Mouse (Mus musculus): ENCODE measurements around the gene Ofcc1. TPM values are rescaled to one million over a fixed set of nuclear protein-coding genes. Genes with fewer than 3 reads are reported as not detected.

Ofcc1 gene
- polyA plus RNA-seq, 1 experiment from 2014 or later = not detected

- no peak overlapping the region for H3K4me2 ChIP-seq (ENCODE audit: low read length)
- no peaks in the 10 kb centered on the region for H3K9me3 ChIP-seq (replicated peaks; ENCODE audit: low read length)
- no peaks in the 10 kb centered on the region for H3K36me3 ChIP-seq (ENCODE audit: insufficient read depth, low read length)
- no peak for TF ChIP-seq CTCF (IDR thresholded peaks at IDR 0.05; ENCODE audit: low read depth)
- no peak overlapping the region for H3K9ac ChIP-seq (ENCODE audit: low read depth, low read length)
- no peak overlapping the region for H3K27ac ChIP-seq
- DNase-seq (ENCODE audit: low spot score) (no peak), ATAC-seq (replicated peaks; ENCODE audit: low FRiP score, low read depth) (no peak)
- WGBS = 92% methylated on average over 2 of the region's 2 CpGs
- no peaks in the 10 kb centered on the region for H3K27me3 ChIP-seq (ENCODE audit: insufficient read depth, low read length)
- no peak overlapping the region for H3K4me3 ChIP-seq (replicated peaks; ENCODE audit: low read depth, low read length)
- H3K4me1 ChIP-seq (replicated peaks; ENCODE audit: insufficient read depth, low read length) = 0 out of 2 replicates have a peak, but pooled peaks cover under 1% of the 10 kb centered on the region
These were observed 68.4 kb downstream of the Ofcc1 start for GRCm38 (mm10) chr13:40292891-40293290.

DNA sequence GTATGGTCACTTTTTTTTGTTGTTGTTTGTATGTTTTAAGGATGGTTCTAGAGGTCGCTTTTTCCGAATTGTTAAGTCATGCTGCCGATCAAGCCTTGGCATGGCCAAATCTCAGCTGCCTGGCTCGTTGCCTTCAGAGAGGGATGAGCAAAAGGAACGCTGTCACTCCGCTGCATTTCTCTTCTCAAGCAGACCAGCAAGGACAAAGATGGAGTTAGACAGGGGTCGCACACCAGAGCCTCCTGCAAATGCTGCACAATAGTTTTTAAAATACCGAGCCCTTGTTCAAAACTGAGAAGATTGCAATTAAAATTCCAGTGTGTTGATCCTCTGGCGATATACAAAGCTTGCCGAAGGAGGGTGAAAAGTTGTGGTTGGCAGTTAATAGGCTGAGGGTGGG is 70.4 kb downstream of the Ofcc1 start:
- Histone ChIP-seq H3K27me3 (ENCODE audit: insufficient read depth, low read length) (no peaks in the 10 kb centered on the region), H3K4me1 (replicated peaks; ENCODE audit: insufficient read depth, low read length) (0 out of 2 replicates have a peak, but pooled peaks cover 6% of the 10 kb centered on the region), H3K9ac (ENCODE audit: low read depth, low read length) (no peak overlapping the region), H3K27ac (no peak overlapping the region), H3K4me3 (replicated peaks; ENCODE audit: low read depth, low read length) (no peak overlapping the region), H3K9me3 (replicated peaks; ENCODE audit: low read length) (no peaks in the 10 kb centered on the region), H3K4me2 (ENCODE audit: low read length) (no peak overlapping the region), H3K36me3 (ENCODE audit: insufficient read depth, low read length) (no peaks in the 10 kb centered on the region)
- no peak for TF ChIP-seq CTCF (IDR thresholded peaks at IDR 0.05; ENCODE audit: low read depth)
- no peak for ATAC-seq (replicated peaks; ENCODE audit: low FRiP score, low read depth)
- no peak for DNase-seq (ENCODE audit: low spot score)
- WGBS = 80% methylated on average over 10 of the region's 10 CpGs

DNA sequence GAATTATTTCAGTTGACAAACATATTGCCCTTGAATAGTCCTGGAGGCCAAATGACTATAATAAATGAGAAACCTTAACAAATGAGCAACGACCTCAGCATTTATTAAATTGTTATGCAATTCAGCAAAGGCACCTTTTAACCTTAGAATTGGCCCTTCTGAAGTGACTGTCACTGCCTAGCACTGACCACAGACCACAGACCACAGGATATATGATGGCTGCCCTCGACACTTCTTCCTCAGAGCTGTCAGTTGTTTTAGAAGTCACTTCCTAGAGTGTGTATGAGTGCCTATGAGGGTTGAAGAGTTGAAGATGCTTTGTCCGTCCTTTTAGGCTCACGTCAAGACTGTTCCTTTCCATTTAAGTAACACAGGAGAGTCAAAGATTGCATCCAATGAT is 72.6 kb downstream of the Ofcc1 start:
- no peak overlapping the region for H3K9ac ChIP-seq (ENCODE audit: low read depth, low read length)
- TF ChIP-seq CTCF (IDR thresholded peaks at IDR 0.05; ENCODE audit: low read depth) = no peak
- WGBS = 79% methylated on average over 4 of the region's 4 CpGs
- 0 out of 2 replicates have a peak, but pooled peaks cover 6% of the 10 kb centered on the region for H3K4me1 ChIP-seq (replicated peaks; ENCODE audit: insufficient read depth, low read length)
- no peaks in the 10 kb centered on the region for H3K9me3 ChIP-seq (replicated peaks; ENCODE audit: low read length)
- H3K27me3 ChIP-seq (ENCODE audit: insufficient read depth, low read length) = no peaks in the 10 kb centered on the region
- H3K4me3 ChIP-seq (replicated peaks; ENCODE audit: low read depth, low read length) = no peak overlapping the region
- H3K36me3 ChIP-seq (ENCODE audit: insufficient read depth, low read length) = no peaks in the 10 kb centered on the region
- DNase-seq (ENCODE audit: low spot score) (no peak), ATAC-seq (replicated peaks; ENCODE audit: low FRiP score, low read depth) (no peak)
- H3K27ac ChIP-seq = no peak overlapping the region
- H3K4me2 ChIP-seq (ENCODE audit: low read length) = no peak overlapping the region

- H3K4me2 ChIP-seq (ENCODE audit: low read length) = peak overlapping the region; percentile 48
- H3K9ac ChIP-seq (ENCODE audit: low read depth, low read length) = no peak overlapping the region
- H3K27me3 ChIP-seq (ENCODE audit: insufficient read depth, low read length) = no peaks in the 10 kb centered on the region
- TF ChIP-seq CTCF (IDR thresholded peaks at IDR 0.05; ENCODE audit: low read depth) = no peak
- H3K27ac ChIP-seq = no peak overlapping the region
- peak overlapping the region; percentile 21; the same call in 1 of the 2 replicates for H3K4me3 ChIP-seq (replicated peaks; ENCODE audit: low read depth, low read length)
- WGBS = 22% methylated on average over 21 of the region's 21 CpGs
- ATAC-seq (replicated peaks; ENCODE audit: low FRiP score, low read depth) (no peak; the same call in 1 of the 2 replicates), DNase-seq (ENCODE audit: low spot score) (peak; percentile 46)
- 0 out of 2 replicates have a peak, but pooled peaks cover 6% of the 10 kb centered on the region for H3K4me1 ChIP-seq (replicated peaks; ENCODE audit: insufficient read depth, low read length)
- H3K9me3 ChIP-seq (replicated peaks; ENCODE audit: low read length) = no peaks in the 10 kb centered on the region
- no peaks in the 10 kb centered on the region for H3K36me3 ChIP-seq (ENCODE audit: insufficient read depth, low read length)
These were observed 73.8 kb downstream of the Ofcc1 start for GRCm38 (mm10) chr13:40287266-40288002.

- Histone ChIP-seq H3K27me3 (ENCODE audit: insufficient read depth, low read length) (no peaks in the 10 kb centered on the region), H3K27ac (no peak overlapping the region), H3K9ac (ENCODE audit: low read depth, low read length) (no peak overlapping the region), H3K36me3 (ENCODE audit: insufficient read depth, low read length) (no peaks in the 10 kb centered on the region), H3K4me3 (replicated peaks; ENCODE audit: low read depth, low read length) (no peak overlapping the region), H3K9me3 (replicated peaks; ENCODE audit: low read length) (no peaks in the 10 kb centered on the region), H3K4me1 (replicated peaks; ENCODE audit: insufficient read depth, low read length) (0 out of 2 replicates have a peak, but pooled peaks cover 6% of the 10 kb centered on the region), H3K4me2 (ENCODE audit: low read length) (peak overlapping the region; percentile 26; the same call in 1 of the 2 replicates)
- ATAC-seq (replicated peaks; ENCODE audit: low FRiP score, low read depth) (no peak), DNase-seq (ENCODE audit: low spot score) (peak; percentile 62)
- no peak for TF ChIP-seq CTCF (IDR thresholded peaks at IDR 0.05; ENCODE audit: low read depth)
- WGBS = 33% methylated on average over 15 of the region's 15 CpGs
These were observed 75.9 kb downstream of the Ofcc1 start for GRCm38 (mm10) chr13:40285234-40285791.

DNA sequence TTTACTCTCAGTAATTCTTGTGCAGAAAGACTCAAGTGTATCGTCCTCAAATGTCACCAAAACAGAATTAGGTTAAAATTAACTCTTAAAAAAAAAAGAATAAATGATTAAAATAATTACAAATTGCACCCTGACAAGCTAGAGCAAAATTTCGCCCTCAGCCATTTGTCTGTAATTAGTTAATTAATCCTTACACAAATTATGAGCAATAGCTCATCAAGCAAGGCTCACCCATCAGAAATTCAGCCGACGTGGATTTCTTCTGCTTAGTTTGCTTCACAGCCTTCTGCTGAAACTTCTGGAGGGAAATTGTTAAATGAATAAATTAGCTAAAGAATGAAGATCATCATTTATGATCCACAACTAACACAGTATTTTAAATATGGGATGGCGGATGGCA is 80.6 kb downstream of the Ofcc1 start:
- Histone ChIP-seq H3K9ac (ENCODE audit: low read depth, low read length) (no peak overlapping the region), H3K27me3 (ENCODE audit: insufficient read depth, low read length) (no peaks in the 10 kb centered on the region), H3K4me2 (ENCODE audit: low read length) (no peak overlapping the region), H3K4me3 (replicated peaks; ENCODE audit: low read depth, low read length) (no peak overlapping the region), H3K27ac (no peak overlapping the region), H3K4me1 (replicated peaks; ENCODE audit: insufficient read depth, low read length) (no peaks in the 10 kb centered on the region), H3K9me3 (replicated peaks; ENCODE audit: low read length) (no peaks in the 10 kb centered on the region), H3K36me3 (ENCODE audit: insufficient read depth, low read length) (no peaks in the 10 kb centered on the region)
- DNase-seq (ENCODE audit: low spot score) = no peak
- no peak for TF ChIP-seq CTCF (IDR thresholded peaks at IDR 0.05; ENCODE audit: low read depth)
- ATAC-seq (replicated peaks; ENCODE audit: low FRiP score, low read depth) = no peak
- 75% methylated on average over 5 of the region's 5 CpGs for WGBS

Measured in kidney, postnatal 0 days (tissue).